ENCODE assay signal across 27 mouse cellular contexts in genomic region chr1:80453971-80454370, GRCm38 (mm10). TPM values are rescaled to one million over a fixed set of nuclear protein-coding genes. Genes with fewer than 3 reads are reported as not detected.
DNase-seq lines count a peak whose midpoint lies in the region; ATAC-seq and TF ChIP-seq lines count a peak whose summit lies in the region.
"Had no signal": no experiment of that assay in that cellular context is flagged by ENCODE, and none has a peak within 500 bp of the region (broad histone marks: within the 10 kb centered on the region; RNA-seq: fewer than 3 reads in every experiment).

No protein-coding gene starts in this region.

- DNase-seq in 416B (ENCODE audit: low read depth) (peak; percentile 31), CH12.LX (ENCODE audit: extremely low read depth) (peak; percentile 53)
- DNase-seq in cerebellum, adult 9-11 months = no peak
- DNase-seq in gastrocnemius, postnatal 14 days = no peak
- DNase-seq: adrenal gland, postnatal 14 days; B cell, adult 2 months; cerebellum, adult 2 months; cerebellum, postnatal 14 days; gastrocnemius, postnatal 25 days; heart, adult 18-20 months; heart, postnatal 14 days had no signal

- TF ChIP-seq EP300 in CH12.LX (IDR thresholded peaks at IDR 0.05; ENCODE audit: low read length) = peak; percentile 84

- dilution Hi-C loops in CH12.LX (cut with MboI; ENCODE audit: extremely low pct_ligation_motif_present, extremely low pct_unique_long_range_greater_than_20kb, low sequenced_read_pairs) = no loop called here

- H3K4me1 ChIP-seq in CH12.LX (ENCODE audit: control insufficient read depth in 1 of 2, insufficient read depth in 2 of 2) = peaks cover 8 to 32% of the 10 kb centered on the region in 2 experiments; a peak in 3 of 4 replicates
- H3K4me1 ChIP-seq in neural tube, embryonic 15.5 days = no peaks in the 10 kb centered on the region
- H3K4me1 ChIP-seq: embryonic facial prominence, embryonic 13.5 days; forebrain, embryonic 12.5 days; heart, embryonic 15.5 days; hindbrain, embryonic 13.5 days had no signal

- TF ChIP-seq RAD21 in CH12.LX (IDR thresholded peaks at IDR 0.05; ENCODE audit: low read depth, low read length) = no peak

- peak overlapping the region; percentile 37 for H3K4me2 ChIP-seq in CH12.LX (ENCODE audit: insufficient read depth, low read depth, poor library complexity, severe bottlenecking)
- H3K4me2 ChIP-seq in neural tube, embryonic 15.5 days = no peak overlapping the region
- H3K4me2 ChIP-seq: embryonic facial prominence, embryonic 13.5 days; forebrain, embryonic 12.5 days; heart, embryonic 11.5 days; heart, embryonic 15.5 days; hindbrain, embryonic 13.5 days had no signal

- TF ChIP-seq POLR2A in CH12.LX (IDR thresholded peaks at IDR 0.05; ENCODE audit: low read depth, low read length) = no peak

- H3K9me3 ChIP-seq in CH12.LX (replicated peaks; ENCODE audit: low read length) = no peaks in the 10 kb centered on the region
- H3K9me3 ChIP-seq in neural tube, embryonic 15.5 days (replicated peaks) = no peaks in the 10 kb centered on the region
- H3K9me3 ChIP-seq: embryonic facial prominence, embryonic 13.5 days; forebrain, embryonic 12.5 days; heart, embryonic 15.5 days; hindbrain, embryonic 13.5 days had no signal

- H3K27me3 ChIP-seq in CH12.LX (replicated peaks) = no peaks in the 10 kb centered on the region
- H3K27me3 ChIP-seq in neural tube, embryonic 15.5 days (replicated peaks) = no peaks in the 10 kb centered on the region
- H3K27me3 ChIP-seq: embryonic facial prominence, embryonic 13.5 days; forebrain, embryonic 12.5 days; heart, embryonic 15.5 days; hindbrain, embryonic 13.5 days had no signal

- no peak for TF ChIP-seq CTCF in CH12.LX (conservative IDR thresholded peaks at IDR 0.05 in 1 of 2, IDR thresholded peaks at IDR 0.05 in 1 of 2; ENCODE audit: low read depth in 2 of 2, low read length in 2 of 2)

- in situ Hi-C loops in CH12.LX (cut with MboI; ENCODE audit: low pct_ligation_motif_present, low pct_unique_long_range_greater_than_20kb, low sequenced_read_pairs) = no loop called here

- intact Hi-C loops in gastrocnemius, postnatal 14 days (cut with DNase I; ENCODE audit: low total_unique reads) = no loop called here

- peak overlapping the region; percentile 18; the same call in 1 of the 2 replicates for H3K9ac ChIP-seq in CH12.LX (ENCODE audit: insufficient read depth, low read depth)
- no peak overlapping the region for H3K9ac ChIP-seq in neural tube, embryonic 15.5 days (replicated peaks)
- H3K9ac ChIP-seq: embryonic facial prominence, embryonic 13.5 days; forebrain, embryonic 12.5 days; heart, embryonic 15.5 days; hindbrain, embryonic 13.5 days had no signal

- no peak overlapping the region for H3K4me3 ChIP-seq in CH12.LX (replicated peaks in 1 of 3; ENCODE audit: low read depth in 2 of 3, low read length in 2 of 3, poor library complexity in 1 of 3)
- H3K4me3 ChIP-seq in macrophage (ENCODE audit: inconsistent target) = no peak overlapping the region
- no peak overlapping the region for H3K4me3 ChIP-seq in neural tube, embryonic 15.5 days (replicated peaks)
- H3K4me3 ChIP-seq: embryonic facial prominence, embryonic 13.5 days; forebrain, embryonic 12.5 days; heart, embryonic 15.5 days; hindbrain, embryonic 13.5 days had no signal

- H3K27ac ChIP-seq in CH12.LX (ENCODE audit: insufficient read depth, low read depth) (no peak overlapping the region), macrophage (peak overlapping the region; percentile 46)
- no peak overlapping the region for H3K27ac ChIP-seq in neural tube, embryonic 15.5 days (replicated peaks)
- H3K27ac ChIP-seq: embryonic facial prominence, embryonic 13.5 days; forebrain, embryonic 12.5 days; heart, embryonic 15.5 days; hindbrain, embryonic 13.5 days; hindbrain, postnatal 0 days had no signal

- no peaks in the 10 kb centered on the region for H3K79me2 ChIP-seq in CH12.LX (replicated peaks; ENCODE audit: control insufficient read depth, extremely low read depth, insufficient read depth, poor library complexity, severe bottlenecking)
- H3K79me2 ChIP-seq in macrophage (ENCODE audit: inconsistent target) = no peaks in the 10 kb centered on the region

- 14% methylated on average over 2 of the region's 2 CpGs for WGBS in macrophage (ENCODE audit: missing documents)
- 86% methylated on average over 2 of the region's 2 CpGs for WGBS in neural tube, embryonic 15.5 days

- 0 out of 2 replicates have a peak, but pooled peaks have one; percentile 46 for ATAC-seq in monocyte, adult 5-6 weeks (replicated peaks; ENCODE audit: insufficient number of reproducible peaks, low FRiP score, low TSS enrichment, poor library complexity, severe bottlenecking)
- no peak for ATAC-seq in neural tube, embryonic 15.5 days (ENCODE audit: low FRiP score)
- ATAC-seq: CD4-positive, CD25-positive, alpha-beta regulatory T cell, adult 4 months; forebrain, embryonic 16.5 days; hindbrain, postnatal 0 days had no signal

- no peaks in the 10 kb centered on the region for H3K36me3 ChIP-seq in CH12.LX (replicated peaks in 1 of 2; ENCODE audit: control insufficient read depth in 1 of 2, insufficient read depth in 1 of 2, low read length in 1 of 2)
- no peaks in the 10 kb centered on the region for H3K36me3 ChIP-seq in macrophage (ENCODE audit: inconsistent target)
- H3K36me3 ChIP-seq in neural tube, embryonic 15.5 days = no peaks in the 10 kb centered on the region
- H3K36me3 ChIP-seq: embryonic facial prominence, embryonic 13.5 days; forebrain, embryonic 12.5 days; heart, embryonic 15.5 days; hindbrain, embryonic 13.5 days had no signal

TF ChIP-seq in CH12.LX, 34 proteins besides CTCF, POLR2A, EP300 and RAD21:
- TF ChIP-seq JUN (IDR thresholded peaks at IDR 0.05; ENCODE audit: insufficient read depth, low read depth, low read length) (0 out of 2 replicates have a peak, but pooled peaks have one; percentile 15), TCF12 (IDR thresholded peaks at IDR 0.05; ENCODE audit: low read depth, low read length) (no peak), JUND (conservative IDR thresholded peaks at IDR 0.05; ENCODE audit: low read depth, low read length) (peak; percentile 83), NRF1 (IDR thresholded peaks at IDR 0.05; ENCODE audit: low read depth, low read length) (no peak), MYC (IDR thresholded peaks at IDR 0.05; ENCODE audit: low read depth, low read length) (no peak)

RNA-seq across cellular contexts. Expression of gene Gm45261, which starts 7.3 kb away (rescaled TPM):
- total RNA-seq in CH12.LX (2012; rRNA removed) (not detected in 2 replicates), CH12.LX (2014; rRNA removed) (not detected in 2 replicates)
- polyA plus RNA-seq in CH12.LX (2012; ENCODE audit: insufficient read length, low read depth) (not detected in 2 replicates), macrophage (2018) (not detected in 3 replicates)
- total RNA-seq in macrophage (2018; cell fraction: chromatin; rRNA removed) = not detected
- total RNA-seq in macrophage (2018; cell fraction: cytosol; rRNA removed) = not detected
- not detected for total RNA-seq in macrophage (2018; cell fraction: nucleus; rRNA removed)
- not detected in 3 replicates for total RNA-seq in monocyte, adult 5-6 weeks (2017)
- polyA plus RNA-seq in neural tube, embryonic 15.5 days (2015; fragmentation: Nextera tagmentation; extraction: Ambion mirVana) = not detected in 2 replicates
- not detected for total RNA-seq in gastrocnemius, postnatal 14 days (2021)
- total RNA-seq: adrenal gland, postnatal 14 days; gastrocnemius, postnatal 25 days; heart, adult 18-20 months; heart, postnatal 14 days; hematopoietic stem cell, adult 5-6 weeks; hindbrain, postnatal 0 days; MEL had no signal
- polyA plus RNA-seq: CD4-positive, CD25-positive, alpha-beta regulatory T cell, adult 4 months; cerebellum, adult 2 months; cortical plate, adult 2 months; embryonic facial prominence, embryonic 13.5 days; forebrain, embryonic 12.5 days; forebrain, embryonic 16.5 days; frontal cortex, adult 2 months; heart, embryonic 11.5 days; heart, embryonic 15.5 days; hindbrain, embryonic 13.5 days; hindbrain, postnatal 0 days; intestine, embryonic 14.5 days had no signal

Comparison
In these comparisons a context has a peak if more than half of its experiments do, and no peak if none do; other contexts are left out.
1. DNase-seq: peak in 416B (single experiment) and CH12.LX (single experiment); none in cerebellum, adult 9-11 months (single experiment) and gastrocnemius, postnatal 14 days (single experiment).